Mouse (Mus musculus) CH12.LX (cell line): ENCODE results near the gene Fam122a.

Source experiments
- CHD1 ChIP-seq: IDR thresholded peaks from 2 replicates; pipeline ENCODE4 v1.6.1; 2012; ENCODE audit warnings: low read depth, low read length, improper control_type of control experiment, inconsistent platforms
- CHD2 ChIP-seq: IDR thresholded peaks from 2 replicates; pipeline ENCODE4 v1.6.1; 2011; ENCODE audit warnings: low read length, improper control_type of control experiment
- CTCF ChIP-seq, 2 experiments: IDR thresholded peaks in 1 of 2; conservative IDR thresholded peaks in 1 of 2; 2 replicates each; pipeline ENCODE4 v1.5.1; 2011 to 2012; ENCODE audit warnings: low read depth in 2 of 2, low read length in 2 of 2, improper control_type of control experiment in 1 of 2, inconsistent platforms in 1 of 2, mild to moderate bottlenecking in 1 of 2, moderate library complexity in 1 of 2
- HCFC1 ChIP-seq: IDR thresholded peaks from 2 replicates; pipeline ENCODE4 v1.6.1; 2012; ENCODE audit warnings: low read depth, mild to moderate bottlenecking, inconsistent platforms, low read length, improper control_type of control experiment
- RCOR1 ChIP-seq: conservative IDR thresholded peaks from 2 replicates; pipeline ENCODE4 v1.6.1; 2012; ENCODE audit warnings: low read depth, mild to moderate bottlenecking, inconsistent platforms, low read length, improper control_type of control experiment
- TBP ChIP-seq: conservative IDR thresholded peaks from 2 replicates; pipeline ENCODE4 v1.6.1; 2011; ENCODE audit warnings: low read depth, low read length, improper control_type of control experiment
- TCF12 ChIP-seq: IDR thresholded peaks from 2 replicates; pipeline ENCODE4 v1.6.1; 2014; ENCODE audit warnings: low read depth, mild to moderate bottlenecking, inconsistent platforms, low read length, improper control_type of control experiment

GRCm38 (mm10) chr19:24439715-24440114 lies 37.4 kb downstream of the Fam122a start:
- TF ChIP-seq RCOR1 (no peak), TCF12 (no peak), HCFC1 (no peak), TBP (no peak), CHD2 (no peak), CTCF (conservative IDR thresholded peaks at IDR 0.05 in 1 of 2, IDR thresholded peaks at IDR 0.05 in 1 of 2; ENCODE audit: low read depth in 2 of 2, low read length in 2 of 2) (no peak), CHD1 (no peak)
